Mouse (Mus musculus) kidney, adult 2 months (tissue): ENCODE results near the gene Pgm1. TPM values are rescaled to one million over a fixed set of nuclear protein-coding genes. Genes with fewer than 3 reads are reported as not detected.

Experiments
- DNase-seq: peaks from one replicate; pipeline ENCODE4 v3.0.0; 2021
- H3K27ac ChIP-seq: fragments of 200-500 bp; 2 replicates; pipeline ENCODE4 v1.5.1; 2012; ENCODE audit warnings: low read depth, low read length, control low read depth, inconsistent platforms; ENCODE audit not compliant: insufficient read depth
- H3K27me3 ChIP-seq: fragments of 200-500 bp; replicated peaks from 2 replicates; pipeline ENCODE4 v1.6.1; 2012; ENCODE audit warnings: mild to moderate bottlenecking, moderate library complexity, low read length, inconsistent platforms; ENCODE audit not compliant: control insufficient read depth, insufficient read depth
- H3K36me3 ChIP-seq: fragments of 200-500 bp; 2 replicates; pipeline ENCODE4 v1.6.1; 2012; ENCODE audit warnings: mild to moderate bottlenecking, moderate library complexity, low read length, inconsistent platforms; ENCODE audit not compliant: control insufficient read depth, insufficient read depth
- H3K4me1 ChIP-seq: fragments of 200-500 bp; 2 replicates; pipeline ENCODE4 v1.6.1; 2011; ENCODE audit warnings: low read length; ENCODE audit not compliant: control insufficient read depth, insufficient read depth
- H3K4me3 ChIP-seq: fragments of 200-500 bp; 2 replicates; pipeline ENCODE4 v1.5.1; 2011; ENCODE audit warnings: mild to moderate bottlenecking, low read depth, low read length, control low read depth; ENCODE audit not compliant: insufficient read depth
- CTCF ChIP-seq: fragments of 200-500 bp; conservative IDR thresholded peaks from 2 replicates; pipeline ENCODE4 v1.5.1; 2011; ENCODE audit warnings: low read depth, mild to moderate bottlenecking, control low read depth, low read length, moderate library complexity, mixed read lengths; ENCODE audit not compliant: insufficient read depth, insufficient read length
- POLR2A ChIP-seq: fragments of 200-500 bp; IDR thresholded peaks from one replicate; pipeline ENCODE4 v1.6.1; 2011; ENCODE audit warnings: low read depth, low read length, control low read depth
- WGBS: fragments of 180-500 bp; shearing (Covaris S2); methylation state at CpG from one replicate; pipeline ENCODE4 v1.1.7; 2018; 5-methylcytosine and 5-hydroxymethylcytosine counted together
- polyA plus RNA-seq: library from polyadenylated mRNA; depleted of rRNA; stranded (reverse); fragments of >200 nt; gene quantifications from 2 replicates; pipeline ENCODE4 v1.2.3, GENCODE M21; 2012

Gene Pgm1
- polyA plus RNA-seq, 1 experiment, result 84.2 TPM

DNA sequence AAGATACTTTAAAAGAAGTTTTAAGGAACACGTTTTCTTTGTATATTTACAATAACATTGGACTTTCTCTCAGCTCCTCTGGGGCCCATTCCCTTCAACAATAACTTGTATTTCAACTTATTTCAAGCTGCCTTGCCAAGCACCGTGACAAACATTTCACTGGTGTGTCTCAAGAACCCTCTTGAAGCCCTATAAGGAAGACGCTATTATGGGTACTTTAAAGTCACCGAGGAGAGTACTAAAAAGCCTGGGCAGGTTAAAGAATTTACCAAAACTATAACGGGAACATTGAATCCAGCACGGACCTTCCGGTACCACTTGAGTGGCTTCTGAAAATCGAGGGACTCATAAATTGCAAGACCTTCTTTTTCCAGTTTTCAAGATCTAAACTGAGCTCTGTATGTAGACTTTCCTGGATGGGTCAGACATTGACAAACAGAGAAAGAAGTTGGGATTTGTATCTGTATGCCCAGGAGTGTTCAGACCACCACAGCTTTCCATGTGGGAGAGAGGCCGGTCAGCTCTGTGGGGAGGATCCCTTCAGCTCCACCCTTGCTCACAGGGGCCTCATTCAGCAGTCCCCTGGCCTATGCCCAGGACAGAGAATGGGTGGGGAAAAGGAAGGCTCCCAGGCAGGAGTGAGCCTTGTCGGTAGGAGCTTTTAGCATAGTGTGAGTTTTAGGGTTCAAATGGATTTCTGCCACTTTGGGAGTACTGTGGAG is 1.5 kb downstream of the Pgm1 start:
- no peak overlapping the region; the same call in 1 of the 2 replicates for H3K27ac ChIP-seq
- no peaks in the 10 kb centered on the region for H3K27me3 ChIP-seq
- no peaks in the 10 kb centered on the region for H3K36me3 ChIP-seq
- H3K4me1 ChIP-seq, result peaks cover 8% of the 10 kb centered on the region; the same call in 1 of the 2 replicates
- no peak overlapping the region for H3K4me3 ChIP-seq
- 39% methylated on average over 10 of the region's 10 CpGs for WGBS
- DNase-seq, result no peak
- no peak for TF ChIP-seq POLR2A
- no peak for TF ChIP-seq CTCF

DNA sequence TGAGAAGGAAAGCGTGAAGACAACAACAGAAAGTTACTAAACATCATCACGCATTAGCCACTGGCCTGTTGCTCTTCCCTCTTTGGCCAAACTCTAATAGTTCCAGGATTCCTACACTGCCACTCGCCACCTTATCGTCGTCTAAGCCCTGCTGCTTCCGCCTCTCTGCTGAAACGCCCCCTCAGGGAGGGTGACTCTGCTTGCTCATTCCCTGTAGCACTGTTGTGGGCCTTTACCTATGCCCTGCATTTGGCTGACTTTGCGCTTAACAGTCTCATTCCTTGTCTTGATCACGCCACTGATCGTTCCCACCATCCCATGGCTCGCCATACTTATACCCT is 2.0 kb downstream of the Pgm1 start:
- no peak for DNase-seq
- H3K27ac ChIP-seq, result no peak overlapping the region
- H3K27me3 ChIP-seq, result no peaks in the 10 kb centered on the region
- no peaks in the 10 kb centered on the region for H3K36me3 ChIP-seq
- TF ChIP-seq POLR2A (no peak), CTCF (no peak)
- 84% methylated on average over 11 of the region's 11 CpGs for WGBS
- H3K4me1 ChIP-seq, result peaks cover 8% of the 10 kb centered on the region; the same call in 1 of the 2 replicates
- H3K4me3 ChIP-seq, result no peak overlapping the region

DNA sequence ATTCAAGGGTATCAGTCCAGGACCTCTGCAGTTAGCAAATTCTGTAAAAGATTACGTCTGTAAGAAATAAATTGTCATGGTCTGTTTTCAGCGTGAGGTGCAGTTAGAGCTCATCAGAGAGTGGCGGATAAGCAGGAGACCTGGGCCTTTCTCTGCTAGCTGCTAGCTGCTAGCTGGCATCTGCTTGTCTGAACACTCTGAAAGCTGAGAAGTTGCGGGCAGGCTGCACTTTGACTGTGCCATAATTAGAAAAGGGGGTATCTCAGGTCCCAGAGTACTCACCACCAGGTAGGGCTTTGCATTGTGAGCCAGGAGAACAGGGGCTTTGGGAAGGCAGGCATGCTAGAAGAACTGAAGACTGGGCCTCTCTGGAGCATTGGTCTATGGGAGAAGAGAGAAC is 2.6 kb downstream of the Pgm1 start:
- no peaks in the 10 kb centered on the region for H3K36me3 ChIP-seq
- TF ChIP-seq POLR2A (no peak), CTCF (no peak)
- no peaks in the 10 kb centered on the region for H3K27me3 ChIP-seq
- H3K4me1 ChIP-seq, result peaks cover 8% of the 10 kb centered on the region; the same call in 1 of the 2 replicates
- DNase-seq, result no peak
- H3K4me3 ChIP-seq, result no peak overlapping the region
- 83% methylated on average over 4 of the region's 4 CpGs for WGBS
- H3K27ac ChIP-seq, result no peak overlapping the region

DNA sequence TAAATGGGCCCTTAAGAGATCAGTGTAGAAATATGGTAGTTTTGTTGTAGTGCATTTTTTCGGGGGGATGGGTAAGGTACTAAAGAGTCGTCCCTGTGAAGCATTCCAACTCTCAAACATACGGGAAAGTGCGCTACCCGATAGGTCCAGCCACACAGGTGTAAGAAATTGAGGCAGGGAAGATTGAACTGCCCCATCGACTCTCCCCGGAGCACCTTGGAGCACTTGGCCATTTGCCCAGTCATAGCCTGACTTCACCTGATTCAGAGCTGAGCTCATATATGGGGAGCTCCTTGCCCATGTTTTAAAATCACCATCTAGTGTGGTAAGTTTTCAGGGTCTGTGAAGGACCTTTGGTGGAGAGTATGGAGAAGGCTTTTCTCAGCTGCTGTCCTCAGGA is 5.6 kb downstream of the Pgm1 start:
- H3K4me3 ChIP-seq, result no peak overlapping the region
- TF ChIP-seq POLR2A (no peak), CTCF (no peak)
- no peaks in the 10 kb centered on the region for H3K27me3 ChIP-seq
- WGBS, result 68% methylated on average over 7 of the region's 7 CpGs
- peak; percentile 31 for DNase-seq
- H3K36me3 ChIP-seq, result no peaks in the 10 kb centered on the region
- no peak overlapping the region for H3K27ac ChIP-seq
- peaks cover 8% of the 10 kb centered on the region; the same call in 1 of the 2 replicates for H3K4me1 ChIP-seq

DNA sequence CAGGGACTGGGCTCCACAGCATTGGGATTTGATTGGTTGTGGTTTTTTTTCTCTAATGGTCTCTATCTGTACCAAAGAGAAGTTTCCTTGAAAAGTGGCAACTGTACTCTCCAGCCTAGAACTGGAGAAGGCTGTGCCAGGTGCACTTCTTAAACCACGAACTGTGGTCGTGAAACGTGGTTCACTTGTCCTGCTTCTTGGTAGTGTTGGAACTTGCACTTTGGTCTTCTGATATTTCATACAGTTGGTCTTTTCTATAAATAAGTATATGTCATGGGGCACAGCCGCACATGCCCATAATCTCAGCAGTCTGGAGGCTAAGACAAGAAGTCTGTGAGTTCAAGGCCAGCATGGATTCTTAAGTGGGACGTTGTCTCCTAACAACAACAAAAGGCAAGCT is 7.1 kb downstream of the Pgm1 start:
- Histone ChIP-seq H3K4me1 (peaks cover 1% of the 10 kb centered on the region; the same call in 1 of the 2 replicates), H3K27ac (no peak overlapping the region), H3K27me3 (no peaks in the 10 kb centered on the region), H3K36me3 (no peaks in the 10 kb centered on the region), H3K4me3 (no peak overlapping the region)
- TF ChIP-seq CTCF, result no peak
- no peak for TF ChIP-seq POLR2A
- WGBS, result 85% methylated on average over 5 of the region's 5 CpGs
- no peak for DNase-seq

DNA sequence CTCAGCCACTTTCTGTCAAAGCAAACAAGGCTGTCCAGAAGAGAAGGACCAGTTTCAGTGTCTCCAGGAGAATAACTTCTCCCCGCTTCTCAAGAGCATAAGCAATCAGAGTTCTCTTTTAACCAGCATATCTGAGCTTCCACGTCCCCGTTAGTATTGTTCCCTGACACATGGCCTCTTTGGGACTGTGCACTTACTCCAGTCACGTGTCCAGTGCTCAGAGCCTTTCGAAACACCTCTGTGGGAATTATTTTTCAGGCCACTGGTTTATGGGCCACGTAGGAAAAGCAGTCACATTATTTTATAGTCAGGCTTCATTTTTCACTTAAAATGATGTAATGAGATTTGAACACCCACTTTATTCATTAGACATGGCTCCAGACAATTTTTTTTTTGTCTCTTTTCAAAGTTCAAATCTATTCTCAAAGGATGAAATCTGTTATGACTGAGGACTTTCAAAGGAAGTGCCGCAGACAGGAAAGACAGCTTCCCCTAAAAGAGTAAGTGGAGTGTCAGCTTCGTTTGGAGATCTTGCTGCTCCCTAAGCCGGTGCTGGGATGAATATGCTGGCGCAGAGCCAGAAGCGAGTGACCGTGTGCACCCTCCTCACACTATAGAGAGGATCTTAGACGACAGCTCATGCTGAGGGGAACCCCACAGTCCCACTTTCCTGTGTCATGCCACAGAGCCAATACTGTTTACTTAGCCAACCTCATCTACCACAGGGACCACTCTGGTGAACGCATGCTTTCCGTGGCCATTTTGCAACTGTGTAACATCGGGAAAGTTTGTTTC is 10.7 kb downstream of the Pgm1 start:
- Histone ChIP-seq H3K4me3 (no peak overlapping the region), H3K27me3 (no peaks in the 10 kb centered on the region), H3K27ac (no peak overlapping the region), H3K4me1 (no peaks in the 10 kb centered on the region; the same call in 1 of the 2 replicates), H3K36me3 (no peaks in the 10 kb centered on the region)
- 61% methylated on average over 16 of the region's 16 CpGs for WGBS
- peak; percentile 24 for DNase-seq
- no peak for TF ChIP-seq POLR2A
- no peak for TF ChIP-seq CTCF
